Mouse (Mus musculus): ENCODE measurements at regions not wholly inside any gene's neighbourhood (a gene's known extent, or its start where the extent isn't known, plus 50 kb on each side); places are given as distances from the start of the nearest gene placed in this dataset.

DNA sequence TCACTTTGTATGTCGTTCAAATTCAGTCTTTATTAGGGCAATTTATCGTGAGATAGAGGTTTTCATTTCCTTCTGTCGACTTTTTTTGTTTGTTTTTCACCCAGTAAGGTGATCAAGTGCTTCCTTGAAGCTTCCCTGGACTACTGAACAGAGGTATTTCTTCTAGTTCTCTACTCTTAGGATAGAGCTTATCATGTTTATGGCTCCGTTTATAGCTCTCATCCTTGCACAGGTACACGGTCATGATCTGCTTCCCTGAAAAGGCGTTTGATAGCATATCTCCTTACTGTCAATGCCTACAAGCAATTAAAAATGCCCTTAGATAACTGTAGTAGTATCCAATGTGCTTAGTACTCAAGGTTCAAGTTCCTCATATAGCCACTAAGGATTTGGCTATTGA, 56.9 kb upstream of the Gm28269 start:
- TF ChIP-seq MAFK (IDR thresholded peaks at IDR 0.05; ENCODE audit: insufficient read depth, low read depth, low read length) (no peak), HCFC1 (IDR thresholded peaks at IDR 0.05; ENCODE audit: borderline replicate concordance, insufficient read depth, low read length) (no peak), ZNF384 (IDR thresholded peaks at IDR 0.05; ENCODE audit: low read depth, low read length) (no peak), ZC3H11A (IDR thresholded peaks at IDR 0.05; ENCODE audit: borderline replicate concordance, low read depth, low read length) (no peak), CHD2 (IDR thresholded peaks at IDR 0.05; ENCODE audit: low read depth, low read length) (no peak)

All from ES-E14 (cell line).